Mouse (Mus musculus) stomach, embryonic 15.5 days (tissue): ENCODE results near the gene Cdkn1a. TPM values are rescaled to one million over a fixed set of nuclear protein-coding genes. Genes with fewer than 3 reads are reported as not detected.
"Not testable (repeated sequence)": the region's sequence is repeated elsewhere in the genome, so short reads cannot be mapped to it uniquely, and the experiment has no call there.

Experiments used
- ATAC-seq: fragments of 200-750 bp; cut with Nextera tagmentation; 2 replicates; pipeline ENCODE4 v1.8.0; 2017; ENCODE audit warnings: low read depth, moderate number of reproducible peaks, moderate TSS enrichment; ENCODE audit not compliant: insufficient read depth, low FRiP score
- H3K27ac ChIP-seq: fragments of 300-500 bp; sonication (generic); 2 replicates; pipeline ENCODE4 v1.5.1; 2015; ENCODE audit warnings: mild to moderate bottlenecking, inconsistent platforms
- H3K27me3 ChIP-seq: fragments of 300-500 bp; sonication (generic); replicated peaks from 2 replicates; pipeline ENCODE4 v1.6.1; 2015; ENCODE audit warnings: inconsistent platforms
- H3K36me3 ChIP-seq: fragments of 300-500 bp; sonication (generic); 2 replicates; pipeline ENCODE4 v1.6.1; 2015; ENCODE audit warnings: inconsistent platforms
- H3K4me1 ChIP-seq: fragments of 300-500 bp; sonication (generic); 2 replicates; pipeline ENCODE4 v1.6.1; 2015; ENCODE audit warnings: inconsistent platforms
- H3K4me2 ChIP-seq: fragments of 300-500 bp; sonication (generic); 2 replicates; pipeline ENCODE4 v1.6.1; 2015; ENCODE audit warnings: mild to moderate bottlenecking, inconsistent platforms
- H3K4me3 ChIP-seq: fragments of 300-500 bp; sonication (generic); replicated peaks from 2 replicates; pipeline ENCODE4 v1.5.1; 2015; ENCODE audit warnings: inconsistent platforms
- H3K9ac ChIP-seq: fragments of 300-500 bp; sonication (generic); 2 replicates; pipeline ENCODE4 v1.6.1; 2015; ENCODE audit warnings: inconsistent platforms
- H3K9me3 ChIP-seq: fragments of 300-500 bp; sonication (generic); 2 replicates; pipeline ENCODE4 v1.6.1; 2016; ENCODE audit warnings: inconsistent platforms
- WGBS: fragments of 180-500 bp; shearing (Covaris S2); methylation state at CpG from one replicate; pipeline ENCODE4 v1.1.7; 2015; 5-methylcytosine and 5-hydroxymethylcytosine counted together
- polyA plus RNA-seq: library from polyadenylated mRNA; unstranded; fragments of >200 nt; fragmentation: Nextera tagmentation; extraction: Ambion mirVana; gene quantifications from 2 replicates; pipeline ENCODE4 v1.2.1, GENCODE M21; 2015

Gene Cdkn1a
- polyA plus RNA-seq, 1 experiment from 2014 or later: 102 TPM

DNA sequence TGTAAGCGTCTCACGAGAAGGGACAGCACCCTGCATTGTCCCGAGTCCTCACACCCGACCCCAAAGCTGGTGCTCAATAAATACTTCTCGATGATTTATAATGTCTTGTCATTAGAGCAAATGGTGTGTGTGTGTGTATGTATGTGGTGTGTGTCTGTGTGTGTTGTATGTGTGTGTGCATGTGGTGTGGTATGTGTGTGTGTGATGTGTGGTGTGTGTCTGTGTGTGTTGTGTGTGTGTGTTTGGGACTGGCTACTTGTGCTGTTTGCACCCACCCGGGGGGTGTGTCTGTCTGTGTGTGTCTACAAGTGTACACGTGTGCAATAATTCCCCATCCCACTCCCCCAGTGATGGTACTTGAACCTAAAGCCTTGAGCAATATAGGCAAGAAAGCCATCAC lies 9.9 kb downstream of the Cdkn1a start:
- no peaks in the 10 kb centered on the region for H3K27me3 ChIP-seq
- peaks cover 6% of the 10 kb centered on the region; the same call in 1 of the 2 replicates for H3K36me3 ChIP-seq
- H3K9ac ChIP-seq: no peak overlapping the region
- H3K27ac ChIP-seq: no peak overlapping the region
- H3K9me3 ChIP-seq: no peaks in the 10 kb centered on the region
- WGBS: 91% methylated on average over 7 of the region's 7 CpGs
- no peak overlapping the region for H3K4me2 ChIP-seq
- H3K4me1 ChIP-seq: 0 out of 2 replicates have a peak, but pooled peaks cover 7% of the 10 kb centered on the region
- no peak for ATAC-seq
- no peak overlapping the region for H3K4me3 ChIP-seq

- not testable (repeated sequence) for H3K4me3 ChIP-seq, H3K9ac ChIP-seq, ATAC-seq, H3K36me3 ChIP-seq, H3K4me2 ChIP-seq, H3K9me3 ChIP-seq, H3K4me1 ChIP-seq, H3K27ac ChIP-seq, H3K27me3 ChIP-seq
- WGBS: 82% methylated on average over 6 of the region's 6 CpGs
These were observed 19.6 kb downstream of the Cdkn1a start for GRCm38 (mm10) chr17:29110356-29110755.

GRCm38 (mm10) chr17:29111332-29111731 lies 20.6 kb downstream of the Cdkn1a start:
- WGBS: 68% methylated on average over 5 of the region's 5 CpGs
- no peak overlapping the region for H3K4me2 ChIP-seq
- H3K27ac ChIP-seq: no peak overlapping the region
- no peaks in the 10 kb centered on the region for H3K27me3 ChIP-seq
- no peaks in the 10 kb centered on the region for H3K36me3 ChIP-seq
- H3K4me3 ChIP-seq: no peak overlapping the region
- no peak overlapping the region for H3K9ac ChIP-seq
- H3K9me3 ChIP-seq: no peaks in the 10 kb centered on the region
- no peaks in the 10 kb centered on the region for H3K4me1 ChIP-seq
- no peak for ATAC-seq

DNA sequence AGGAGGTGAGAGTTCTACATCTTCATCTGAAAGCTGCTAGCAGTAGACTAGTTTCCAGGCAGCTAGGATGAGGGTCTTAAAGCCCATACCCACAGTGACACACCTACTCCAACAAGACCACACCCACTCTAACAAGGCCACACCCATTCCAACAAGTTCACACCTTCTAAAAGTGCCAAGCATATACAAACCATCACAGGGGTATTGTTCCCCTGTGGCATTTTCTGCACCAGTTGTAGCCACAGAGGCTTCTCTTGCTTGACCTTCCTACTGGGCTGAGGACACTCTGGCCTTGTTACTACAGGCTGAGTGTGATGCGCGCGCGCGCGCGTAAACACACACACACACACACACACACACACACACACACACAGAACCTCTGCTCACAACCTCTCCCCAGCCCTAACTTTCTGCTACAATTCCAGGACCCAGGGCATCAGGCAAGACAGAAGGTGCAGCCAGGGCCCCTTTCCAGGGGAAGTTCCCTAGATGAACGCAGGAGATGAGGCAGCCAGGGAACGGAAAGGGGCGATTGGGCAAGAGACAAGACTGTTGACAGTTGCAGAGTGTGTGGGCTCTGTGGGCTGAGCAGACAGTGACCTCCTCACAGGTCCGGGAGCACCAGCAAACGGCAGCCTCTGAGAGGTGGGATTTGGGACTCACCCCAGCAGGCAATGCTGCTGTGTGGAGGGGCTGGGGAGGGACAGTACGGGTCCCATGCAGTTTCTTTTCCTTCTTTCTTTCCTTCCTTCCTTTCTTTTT lies 23.0 kb downstream of the Cdkn1a start, which contains the start of gene Rab44:
Rab44 (plus strand) TSS at position 555 of the 762 bp plus-strand sequence.
- H3K4me1 ChIP-seq: no peaks in the 10 kb centered on the region
- H3K27me3 ChIP-seq: no peaks in the 10 kb centered on the region
- no peak within 1 kb of the TSS for H3K9ac ChIP-seq
- 77% methylated on average over 13 of the region's 13 CpGs for WGBS
- H3K4me2 ChIP-seq: no peak within 1 kb of the TSS
- no peak within 1 kb of the TSS for H3K27ac ChIP-seq
- H3K4me3 ChIP-seq: no peak within 1 kb of the TSS
- no peak for ATAC-seq
- H3K9me3 ChIP-seq: no peaks in the 10 kb centered on the region
- no peaks in the 10 kb centered on the region for H3K36me3 ChIP-seq

DNA sequence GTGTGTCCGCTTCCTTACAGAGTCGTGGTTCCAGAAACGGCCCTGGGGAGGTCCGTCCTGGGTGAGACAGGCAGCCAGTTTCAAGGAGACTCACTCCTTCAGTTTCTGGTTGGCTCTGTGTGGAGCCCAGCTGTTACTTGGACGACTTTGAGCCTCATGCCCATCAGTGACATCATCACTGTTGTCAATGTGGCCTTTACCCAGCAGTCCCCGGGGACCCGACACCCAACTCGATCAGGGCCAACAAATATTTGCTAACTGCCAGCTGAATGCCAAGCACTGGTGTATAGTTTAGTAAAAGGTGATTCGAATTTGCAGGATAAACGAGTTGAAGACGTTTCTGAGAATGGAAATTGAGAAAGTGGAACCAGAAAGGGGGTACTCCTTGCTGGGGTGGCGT lies 25.2 kb downstream of the Cdkn1a start:
- WGBS: 68% methylated on average over 12 of the region's 12 CpGs
- H3K4me3 ChIP-seq: no peak overlapping the region
- H3K4me1 ChIP-seq: no peaks in the 10 kb centered on the region
- no peak overlapping the region for H3K27ac ChIP-seq
- no peaks in the 10 kb centered on the region for H3K36me3 ChIP-seq
- H3K9me3 ChIP-seq: no peaks in the 10 kb centered on the region
- H3K9ac ChIP-seq: no peak overlapping the region
- no peak for ATAC-seq
- no peaks in the 10 kb centered on the region for H3K27me3 ChIP-seq
- no peak overlapping the region for H3K4me2 ChIP-seq

DNA sequence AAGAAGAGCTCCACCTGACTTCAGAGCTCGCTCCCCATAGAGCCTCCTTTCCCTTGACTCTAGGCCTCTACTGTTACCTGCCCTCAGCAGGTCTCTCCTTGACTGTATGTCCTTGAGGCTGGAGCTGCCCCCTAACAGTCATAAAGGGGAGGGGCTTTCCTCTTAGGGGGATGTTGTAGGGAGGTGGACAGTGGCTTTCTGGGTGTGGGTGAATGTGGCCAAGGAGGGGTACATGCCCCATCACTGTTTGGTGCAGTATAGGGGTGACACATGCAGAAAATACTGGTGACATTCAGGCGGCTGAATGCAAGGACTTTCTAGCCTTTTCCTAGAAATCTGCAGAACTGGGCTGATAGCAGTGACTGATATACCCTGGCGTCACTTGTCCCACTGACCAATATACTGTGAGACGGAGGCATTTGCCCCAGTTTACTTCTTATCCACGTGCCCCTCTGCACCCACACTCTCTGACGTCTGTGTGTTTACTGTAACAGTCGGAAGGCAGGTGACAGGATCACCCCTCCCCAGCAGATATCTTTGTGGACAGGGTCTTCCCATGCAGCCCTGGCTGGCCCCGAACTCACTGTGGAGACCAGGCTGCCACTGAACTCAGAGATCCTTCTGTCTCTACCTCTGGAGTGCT lies 26.4 kb downstream of the Cdkn1a start:
- H3K4me2 ChIP-seq: no peak overlapping the region
- H3K4me3 ChIP-seq: no peak overlapping the region
- no peaks in the 10 kb centered on the region for H3K36me3 ChIP-seq
- H3K9me3 ChIP-seq: no peaks in the 10 kb centered on the region
- 59% methylated on average over 8 of the region's 8 CpGs for WGBS
- no peak overlapping the region for H3K27ac ChIP-seq
- no peaks in the 10 kb centered on the region for H3K27me3 ChIP-seq
- no peak overlapping the region for H3K9ac ChIP-seq
- no peaks in the 10 kb centered on the region for H3K4me1 ChIP-seq
- no peak for ATAC-seq

DNA sequence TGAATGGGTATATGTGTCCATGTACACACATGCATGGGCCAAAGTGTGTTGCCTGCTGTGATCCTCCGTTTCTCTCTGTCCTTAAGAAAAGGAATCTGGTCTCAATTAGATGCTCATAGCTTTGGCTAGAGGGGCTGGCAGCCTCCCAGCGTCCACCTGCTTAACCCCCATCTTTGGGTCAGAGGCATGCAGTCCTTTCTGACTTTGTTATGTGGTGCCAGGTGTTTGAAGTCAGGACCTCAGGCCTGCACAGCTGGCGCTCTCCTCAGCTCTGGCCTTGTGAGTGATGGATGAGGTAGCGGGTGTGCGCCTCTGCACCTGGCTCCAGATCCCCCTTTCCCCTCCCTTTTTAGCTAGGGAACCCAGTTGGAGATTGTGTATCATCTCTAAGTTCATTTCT lies 27.3 kb downstream of the Cdkn1a start:
- WGBS: 33% methylated on average over 5 of the region's 5 CpGs
- no peak for ATAC-seq
- Histone ChIP-seq H3K4me1 (peaks cover 8% of the 10 kb centered on the region; the same call in 1 of the 2 replicates), H3K9me3 (no peaks in the 10 kb centered on the region), H3K4me3 (no peak overlapping the region), H3K36me3 (no peaks in the 10 kb centered on the region), H3K9ac (no peak overlapping the region), H3K27ac (no peak overlapping the region), H3K4me2 (no peak overlapping the region), H3K27me3 (no peaks in the 10 kb centered on the region)

DNA sequence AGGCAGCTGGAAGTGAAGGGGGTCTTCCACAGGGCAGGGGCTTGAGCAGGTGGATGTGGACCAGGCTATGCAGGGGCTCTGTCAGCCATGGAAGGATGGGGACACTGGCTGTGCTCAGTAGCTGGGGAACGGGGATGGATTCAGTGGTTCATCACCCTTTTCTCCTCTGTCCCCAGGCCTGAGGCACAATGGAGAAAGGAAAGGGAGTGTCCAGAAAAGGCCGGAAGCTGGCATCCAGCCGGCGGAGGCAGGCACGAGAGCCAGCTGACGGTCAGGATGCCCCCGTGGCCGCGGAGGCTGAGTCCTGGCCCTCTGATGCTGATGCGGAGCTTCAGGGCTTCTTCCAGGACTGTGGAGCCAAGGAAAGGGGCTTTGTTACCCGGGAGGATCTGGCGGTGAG lies 29.9 kb downstream of the Cdkn1a start:
- Histone ChIP-seq H3K36me3 (no peaks in the 10 kb centered on the region), H3K4me2 (no peak overlapping the region), H3K27ac (no peak overlapping the region), H3K4me1 (peaks cover 16% of the 10 kb centered on the region; the same call in 1 of the 2 replicates), H3K9ac (no peak overlapping the region), H3K27me3 (no peaks in the 10 kb centered on the region), H3K9me3 (no peaks in the 10 kb centered on the region), H3K4me3 (no peak overlapping the region)
- 57% methylated on average over 12 of the region's 12 CpGs for WGBS
- no peak for ATAC-seq

GRCm38 (mm10) chr17:29122817-29123216 lies 32.0 kb downstream of the Cdkn1a start:
- Histone ChIP-seq H3K4me2 (no peak overlapping the region), H3K27me3 (no peaks in the 10 kb centered on the region), H3K4me3 (no peak overlapping the region), H3K4me1 (peaks cover 16% of the 10 kb centered on the region; the same call in 1 of the 2 replicates), H3K9ac (no peak overlapping the region), H3K36me3 (no peaks in the 10 kb centered on the region), H3K9me3 (no peaks in the 10 kb centered on the region), H3K27ac (peak overlapping the region; percentile 71)
- WGBS: 32% methylated on average over 6 of the region's 6 CpGs
- no peak for ATAC-seq

DNA sequence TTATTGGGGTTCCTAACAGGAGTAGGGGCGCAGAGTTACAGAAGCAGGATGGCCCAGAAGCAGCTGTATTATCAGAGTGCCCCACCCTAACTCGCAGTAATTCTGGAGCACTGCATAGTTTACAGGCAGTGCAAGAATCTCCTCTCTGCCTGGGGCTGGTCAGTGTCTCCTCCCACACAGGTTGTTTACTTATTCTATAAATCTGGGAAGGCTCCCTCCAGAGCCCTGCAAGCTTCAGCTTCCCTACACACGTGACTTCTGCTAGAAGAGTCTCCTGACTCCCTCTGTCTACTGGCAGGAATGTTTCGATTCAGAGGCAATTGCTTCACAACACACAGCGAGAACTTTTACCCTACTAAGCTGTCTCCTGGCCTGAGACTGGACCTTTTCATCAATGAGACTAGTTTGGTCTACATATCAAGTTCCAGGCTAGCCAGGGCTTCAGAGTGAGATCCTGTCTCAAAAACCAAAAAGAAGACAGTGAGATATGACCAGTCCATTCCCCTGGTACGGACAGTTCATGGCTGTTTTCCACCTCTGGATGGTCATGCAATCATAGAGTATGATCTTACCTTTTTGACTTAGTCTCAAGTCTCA lies 32.9 kb downstream of the Cdkn1a start:
- H3K4me2 ChIP-seq: no peak overlapping the region
- H3K9me3 ChIP-seq: no peaks in the 10 kb centered on the region
- peaks cover 16% of the 10 kb centered on the region; the same call in 1 of the 2 replicates for H3K4me1 ChIP-seq
- H3K27ac ChIP-seq: peak overlapping the region; percentile 71
- 24% methylated on average over 6 of the region's 6 CpGs for WGBS
- no peak overlapping the region for H3K4me3 ChIP-seq
- no peaks in the 10 kb centered on the region for H3K27me3 ChIP-seq
- ATAC-seq: peak; percentile 87
- no peak overlapping the region for H3K9ac ChIP-seq
- H3K36me3 ChIP-seq: no peaks in the 10 kb centered on the region

DNA sequence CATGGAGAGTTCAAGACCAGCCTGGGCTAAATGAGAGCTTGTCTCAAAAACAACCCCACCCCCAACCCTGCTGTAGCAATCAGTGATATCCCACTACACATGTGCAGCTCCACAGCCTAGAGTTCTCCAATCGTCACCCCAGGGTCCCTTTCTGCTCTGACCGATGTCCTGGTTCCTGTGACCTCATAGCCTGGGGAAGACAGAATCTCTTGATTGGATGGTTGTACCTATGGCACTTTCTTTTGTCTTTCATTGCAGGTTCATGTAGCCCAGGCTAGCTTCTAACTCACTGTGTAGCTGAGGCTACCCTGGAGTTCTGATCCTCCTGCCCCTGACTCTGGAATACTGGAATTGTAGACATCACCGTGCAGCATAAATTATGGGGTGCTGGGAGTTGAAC lies 35.8 kb downstream of the Cdkn1a start:
- Histone ChIP-seq H3K4me3 (no peak overlapping the region), H3K27me3 (no peaks in the 10 kb centered on the region), H3K9me3 (no peaks in the 10 kb centered on the region), H3K4me2 (no peak overlapping the region), H3K36me3 (no peaks in the 10 kb centered on the region), H3K4me1 (peaks cover 16% of the 10 kb centered on the region; the same call in 1 of the 2 replicates), H3K9ac (no peak overlapping the region), H3K27ac (no peak overlapping the region)
- 90% methylated on average over 3 of the region's 3 CpGs for WGBS
- no peak for ATAC-seq

DNA sequence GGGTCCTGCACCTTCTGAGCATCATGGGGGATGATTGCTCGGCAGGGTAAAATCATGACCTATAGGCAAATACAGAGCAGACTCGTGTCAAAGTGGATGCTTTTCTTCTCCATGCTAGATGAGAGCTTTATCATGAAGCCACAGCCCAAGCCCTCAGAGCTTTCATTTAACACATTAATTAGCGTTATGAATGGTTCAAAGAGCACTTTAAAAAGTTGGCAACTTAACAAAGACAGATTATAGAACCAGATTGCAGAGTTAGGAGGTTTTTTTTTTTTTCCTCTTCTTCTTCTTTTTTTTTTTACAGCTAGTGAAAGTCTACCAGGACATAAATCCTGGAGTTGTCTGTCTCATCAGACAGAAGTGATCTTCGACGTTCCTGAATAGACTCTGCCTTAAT lies 38.6 kb downstream of the Cdkn1a start:
- 59% methylated on average over 5 of the region's 5 CpGs for WGBS
- no peak for ATAC-seq

More for the DNA sequence above, 38.6 kb downstream of the Cdkn1a start:
- no peaks in the 10 kb centered on the region for H3K36me3 ChIP-seq
- H3K9ac ChIP-seq: no peak overlapping the region
- H3K27me3 ChIP-seq: no peaks in the 10 kb centered on the region
- no peak overlapping the region for H3K27ac ChIP-seq
- no peak overlapping the region for H3K4me3 ChIP-seq
- H3K4me1 ChIP-seq: no peaks in the 10 kb centered on the region
- H3K9me3 ChIP-seq: no peaks in the 10 kb centered on the region
- H3K4me2 ChIP-seq: no peak overlapping the region
